Mouse (Mus musculus) limb, embryonic 14.5 days (tissue): ENCODE measurements around the gene F5. TPM values are rescaled to one million over a fixed set of nuclear protein-coding genes. Genes with fewer than 3 reads are reported as not detected.
A peak's percentile ranks its signal among the peaks of the same experiment; 100 is the strongest.

Experiments used
- ATAC-seq: fragments of 200-750 bp; cut with Nextera tagmentation; 2 replicates; pipeline ENCODE4 v1.8.0; 2017; ENCODE audit warnings: low read depth, moderate number of reproducible peaks, moderate TSS enrichment; ENCODE audit not compliant: low FRiP score
- DNase-seq: peaks from one replicate; pipeline ENCODE4 v3.0.0-alpha.2; 2015; ENCODE audit warnings: low spot score
- H3K27ac ChIP-seq: fragments of 300-500 bp; sonication (generic); replicated peaks from 2 replicates; pipeline ENCODE4 v1.5.1; 2014; ENCODE audit warnings: low read depth, mild to moderate bottlenecking, low read length, moderate library complexity, mixed read lengths
- H3K27me3 ChIP-seq: fragments of 300-500 bp; sonication (generic); 2 replicates; pipeline ENCODE4 v1.6.1; 2014; ENCODE audit warnings: low read length, mixed read lengths; ENCODE audit not compliant: control insufficient read depth, insufficient read depth
- H3K36me3 ChIP-seq: fragments of 300-500 bp; sonication (generic); 2 replicates; pipeline ENCODE4 v1.6.1; 2014; ENCODE audit warnings: mild to moderate bottlenecking, low read length, moderate library complexity, mixed read lengths; ENCODE audit not compliant: control insufficient read depth, insufficient read depth
- H3K4me1 ChIP-seq: fragments of 300-500 bp; sonication (generic); 2 replicates; pipeline ENCODE4 v1.6.1; 2014; ENCODE audit warnings: antibody characterized with exemption, low read length, mixed read lengths; ENCODE audit not compliant: control insufficient read depth, insufficient read depth
- H3K4me2 ChIP-seq: fragments of 300-500 bp; sonication (generic); replicated peaks from 2 replicates; pipeline ENCODE4 v1.6.1; 2014; ENCODE audit warnings: low read depth, mild to moderate bottlenecking, low read length, moderate library complexity; ENCODE audit not compliant: severe bottlenecking
- H3K4me3 ChIP-seq: fragments of 300-500 bp; sonication (generic); replicated peaks from 2 replicates; pipeline ENCODE4 v1.5.1; 2014; ENCODE audit warnings: low read length
- H3K9ac ChIP-seq: fragments of 300-500 bp; sonication (generic); 2 replicates; pipeline ENCODE4 v1.6.1; 2014; ENCODE audit warnings: mild to moderate bottlenecking, low read depth, low read length, moderate library complexity; ENCODE audit not compliant: severe bottlenecking
- H3K9me3 ChIP-seq: fragments of 300-500 bp; sonication (generic); 2 replicates; pipeline ENCODE4 v1.6.1; 2016; ENCODE audit warnings: low read length; ENCODE audit not compliant: control insufficient read depth
- POLR2A ChIP-seq: fragments of 200-500 bp; IDR thresholded peaks from 2 replicates; pipeline ENCODE4 v1.8.0; 2012; ENCODE audit warnings: inconsistent platforms, mild to moderate bottlenecking, moderate library complexity, borderline replicate concordance; ENCODE audit not compliant: insufficient read depth, insufficient read length; ENCODE audit errors: extremely low read depth
- WGBS: fragments of 180-500 bp; shearing (Covaris S2); extraction: QIAGEN DNeasy Blood & Tissue Kit; methylation state at CpG from one replicate; pipeline ENCODE4 v1.1.7; 2014; 5-methylcytosine and 5-hydroxymethylcytosine counted together
- polyA plus RNA-seq, 2 experiments: library from polyadenylated mRNA; depleted of rRNA in 1 of 2; stranded (reverse) in 1 of 2; unstranded in 1 of 2; fragments of >200 nt; fragmentation: Nextera tagmentation in 1 of 2; extraction: Ambion mirVana in 1 of 2; gene quantifications; 2 replicates each; pipeline versions ENCODE4 v1.2.1 to v1.2.3; 2012 to 2014

Gene F5
- polyA plus RNA-seq, 2 experiments, result 0.34 to 0.39 TPM

DNA sequence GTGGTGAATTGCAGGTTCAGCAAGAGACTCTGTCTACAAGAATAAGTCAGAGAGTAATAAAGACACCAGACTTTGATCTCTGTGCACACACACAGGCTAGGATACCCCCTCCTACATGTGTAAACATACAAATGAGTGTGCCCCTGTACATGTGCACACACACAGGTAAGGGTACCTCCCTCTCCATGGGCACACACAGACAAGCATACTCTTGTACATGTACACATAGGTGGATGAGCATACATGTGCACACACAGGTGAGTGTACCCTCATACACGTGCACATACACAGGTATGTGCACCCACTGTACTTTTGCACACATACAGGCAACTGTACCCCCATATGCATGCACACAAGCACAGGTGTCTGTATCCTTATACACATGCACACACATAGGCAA lies 81.8 kb downstream of the F5 start:
- Histone ChIP-seq H3K4me2 (no peak overlapping the region), H3K27ac (no peak overlapping the region), H3K4me3 (no peak overlapping the region), H3K4me1 (no peaks in the 10 kb centered on the region), H3K36me3 (no peaks in the 10 kb centered on the region), H3K9ac (no peak overlapping the region), H3K9me3 (no peaks in the 10 kb centered on the region), H3K27me3 (no peaks in the 10 kb centered on the region)
- TF ChIP-seq POLR2A, result no peak
- no peak for ATAC-seq
- WGBS, result 79% methylated on average over 1 of the region's 1 CpGs
- DNase-seq, result no peak

GRCm38 (mm10) chr1:164235078-164235477 lies 83.4 kb downstream of the F5 start:
- no peak overlapping the region for H3K9ac ChIP-seq
- H3K27ac ChIP-seq, result no peak overlapping the region
- no peak overlapping the region for H3K4me2 ChIP-seq
- no peaks in the 10 kb centered on the region for H3K4me1 ChIP-seq
- TF ChIP-seq POLR2A, result no peak
- 54% methylated on average over 7 of the region's 7 CpGs for WGBS
- H3K9me3 ChIP-seq, result no peaks in the 10 kb centered on the region
- no peaks in the 10 kb centered on the region for H3K36me3 ChIP-seq
- ATAC-seq (no peak), DNase-seq (peak; percentile 0)
- no peak overlapping the region for H3K4me3 ChIP-seq
- H3K27me3 ChIP-seq, result no peaks in the 10 kb centered on the region

DNA sequence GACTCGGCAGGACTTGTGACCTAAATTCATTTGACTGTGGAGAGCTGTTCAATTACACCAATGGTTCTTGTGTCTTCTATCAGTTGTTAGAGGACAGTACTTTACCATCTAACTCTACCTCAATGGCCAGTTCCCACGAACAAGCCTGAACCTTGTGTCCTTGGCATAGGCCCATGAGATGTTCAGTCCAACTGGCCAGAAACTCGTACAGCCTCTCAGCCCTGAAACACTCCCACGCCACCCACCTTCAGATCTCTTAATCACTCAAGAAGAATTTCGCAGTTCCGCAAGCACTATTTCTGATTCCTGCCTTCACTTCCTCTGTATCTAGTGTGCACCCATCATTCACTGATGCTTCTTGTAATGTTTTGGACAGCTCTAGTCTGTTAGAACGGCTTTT lies 84.4 kb downstream of the F5 start:
- Histone ChIP-seq H3K4me3 (no peak overlapping the region), H3K27me3 (no peaks in the 10 kb centered on the region), H3K27ac (no peak overlapping the region), H3K9ac (no peak overlapping the region), H3K4me2 (no peak overlapping the region), H3K36me3 (no peaks in the 10 kb centered on the region), H3K4me1 (no peaks in the 10 kb centered on the region), H3K9me3 (no peaks in the 10 kb centered on the region)
- 75% methylated on average over 7 of the region's 7 CpGs for WGBS
- DNase-seq (peak; percentile 1), ATAC-seq (no peak)
- TF ChIP-seq POLR2A, result no peak

- WGBS, result 73% methylated on average over 2 of the region's 2 CpGs
Observed at GRCm38 (mm10) chr1:164241494-164241893, 89.9 kb downstream of the F5 start.

GRCm38 (mm10) chr1:164242809-164243208 lies 91.2 kb downstream of the F5 start:
- H3K27ac ChIP-seq, result no peak overlapping the region
- H3K9me3 ChIP-seq, result no peaks in the 10 kb centered on the region
- no peak overlapping the region for H3K9ac ChIP-seq
- ATAC-seq (no peak), DNase-seq (peak; percentile 27)
- no peak overlapping the region for H3K4me2 ChIP-seq
- TF ChIP-seq POLR2A, result no peak
- H3K36me3 ChIP-seq, result no peaks in the 10 kb centered on the region
- 56% methylated on average over 8 of the region's 8 CpGs for WGBS
- H3K27me3 ChIP-seq, result no peaks in the 10 kb centered on the region
- H3K4me1 ChIP-seq, result peaks cover 1% of the 10 kb centered on the region; the same call in 1 of the 2 replicates
- no peak overlapping the region for H3K4me3 ChIP-seq

More at GRCm38 (mm10) chr1:164241494-164241893, 89.9 kb downstream of the F5 start:
- Histone ChIP-seq H3K27me3 (no peaks in the 10 kb centered on the region), H3K9me3 (no peaks in the 10 kb centered on the region), H3K4me3 (no peak overlapping the region), H3K36me3 (no peaks in the 10 kb centered on the region), H3K4me2 (no peak overlapping the region), H3K9ac (no peak overlapping the region), H3K27ac (no peak overlapping the region), H3K4me1 (no peaks in the 10 kb centered on the region)
- DNase-seq, result peak; percentile 1
- no peak for ATAC-seq
- TF ChIP-seq POLR2A, result no peak

DNA sequence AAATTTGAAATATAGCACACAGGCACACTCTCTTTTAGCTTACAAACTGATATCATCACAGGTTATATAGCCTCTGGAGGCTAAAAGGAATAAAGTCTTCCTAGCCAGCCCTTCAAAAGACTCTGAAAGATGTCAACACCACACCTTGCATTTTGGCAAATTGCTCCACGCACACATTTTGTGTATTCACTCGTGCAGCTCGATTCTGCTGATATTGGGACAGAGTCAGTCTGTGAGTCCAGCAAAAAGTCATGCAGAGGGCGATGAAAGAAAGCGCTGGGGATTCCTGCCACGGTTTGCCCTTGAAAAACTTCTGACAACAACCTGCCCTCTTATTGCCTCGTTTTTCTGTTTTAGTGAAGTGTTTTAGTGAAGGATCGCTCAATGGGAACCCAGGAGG lies 95.8 kb downstream of the F5 start:
- 0 out of 2 replicates have a peak, but pooled peaks cover 4% of the 10 kb centered on the region for H3K27me3 ChIP-seq
- ATAC-seq, result no peak
- no peaks in the 10 kb centered on the region for H3K9me3 ChIP-seq
- no peak overlapping the region for H3K9ac ChIP-seq
- peak overlapping the region; percentile 85; the same call in 1 of the 2 replicates for H3K4me2 ChIP-seq
- no peak for TF ChIP-seq POLR2A
- peaks cover 14% of the 10 kb centered on the region for H3K4me1 ChIP-seq
- 47% methylated on average over 8 of the region's 8 CpGs for WGBS
- H3K27ac ChIP-seq, result no peak overlapping the region
- DNase-seq, result peak; percentile 2
- no peaks in the 10 kb centered on the region for H3K36me3 ChIP-seq
- H3K4me3 ChIP-seq, result no peak overlapping the region
